Mouse (Mus musculus) retina, embryonic 14.5 days (tissue): Measurements from ENCODE around the gene Sap18b.
"Not testable (repeated sequence)": the region's sequence is repeated elsewhere in the genome, so short reads cannot be mapped to it uniquely, and the experiment has no call there.

Experiments used
- DNase-seq: peaks from one replicate; pipeline ENCODE4 v3.0.0-alpha.2; 2015; ENCODE audit warnings: low spot score

Gene Sap18b

GRCm38 (mm10) chr8:95822096-95822495, 3.0 kb upstream of the Sap18b start:
- DNase-seq: no peak

GRCm38 (mm10) chr8:95822699-95823098, 2.4 kb upstream of the Sap18b start:
- no peak for DNase-seq

- no peak for DNase-seq
Measured at GRCm38 (mm10) chr8:95830144-95830543, 5.0 kb downstream of the Sap18b start.

DNA sequence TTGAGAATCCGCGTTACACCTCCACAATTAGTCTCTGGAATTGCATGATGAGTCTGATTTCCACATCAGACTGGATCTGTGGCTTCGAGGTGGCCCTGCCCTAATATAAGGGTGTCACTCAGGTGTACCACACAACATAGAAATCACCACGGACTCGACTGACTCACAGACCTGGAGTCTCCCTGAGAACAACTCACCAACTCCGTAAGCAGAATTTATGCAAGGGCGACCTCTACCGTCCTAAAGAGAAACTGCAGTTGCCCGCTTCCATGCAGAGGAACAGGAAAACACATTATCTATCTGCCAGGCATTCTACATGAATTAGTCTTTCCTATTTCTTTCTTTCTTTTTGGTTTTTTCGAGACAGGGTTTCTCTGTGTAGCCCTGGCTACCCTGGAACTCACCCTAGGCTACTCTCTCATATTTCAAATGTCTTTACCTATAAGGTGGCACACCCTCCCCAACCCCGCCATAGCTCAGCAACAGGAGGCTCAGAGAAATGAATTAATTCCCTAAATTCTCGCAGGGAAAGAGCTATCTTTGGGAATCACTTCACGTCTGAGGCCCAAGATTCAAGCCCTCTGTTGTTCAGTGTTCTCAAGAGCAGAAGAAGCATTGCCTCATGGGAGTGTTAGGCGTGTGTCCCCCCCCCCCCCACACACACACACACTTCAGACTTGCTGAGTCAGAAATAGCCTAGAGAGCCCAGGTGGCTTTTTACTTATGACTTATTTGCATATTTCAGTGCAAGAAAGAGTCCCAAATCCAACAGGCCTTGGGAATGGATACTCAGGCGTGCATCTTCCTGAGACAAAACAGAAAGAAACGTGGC, 7.7 kb downstream of the Sap18b start:
- DNase-seq: peak; percentile 94

DNA sequence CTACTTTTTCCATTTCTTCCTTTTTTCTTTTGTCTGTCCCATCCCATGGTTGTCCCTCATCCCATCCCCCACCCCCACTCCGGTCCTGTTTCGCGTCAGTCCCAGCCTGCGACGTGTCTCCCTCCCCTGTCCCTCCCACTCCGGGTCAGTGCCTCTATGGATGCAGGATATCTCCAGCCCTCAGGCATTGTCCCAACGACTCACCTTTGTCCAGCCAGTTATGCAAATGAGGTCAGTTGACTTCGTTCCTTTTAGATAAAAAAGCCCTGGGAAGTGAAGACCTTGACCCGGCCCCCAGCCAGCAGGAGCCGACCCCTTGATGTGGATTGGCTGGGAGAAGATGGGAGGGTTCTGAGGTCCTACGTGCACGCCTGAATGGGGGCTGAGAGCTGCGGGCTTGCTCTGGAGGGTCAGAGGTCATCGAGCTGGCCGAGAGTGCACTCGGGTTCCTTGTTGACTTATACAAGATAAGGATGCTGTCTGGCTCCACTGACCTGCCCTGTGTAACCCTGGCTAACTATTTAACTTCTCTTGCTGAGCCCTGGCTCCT, 8.4 kb downstream of the Sap18b start:
- DNase-seq: peak; percentile 51

DNA sequence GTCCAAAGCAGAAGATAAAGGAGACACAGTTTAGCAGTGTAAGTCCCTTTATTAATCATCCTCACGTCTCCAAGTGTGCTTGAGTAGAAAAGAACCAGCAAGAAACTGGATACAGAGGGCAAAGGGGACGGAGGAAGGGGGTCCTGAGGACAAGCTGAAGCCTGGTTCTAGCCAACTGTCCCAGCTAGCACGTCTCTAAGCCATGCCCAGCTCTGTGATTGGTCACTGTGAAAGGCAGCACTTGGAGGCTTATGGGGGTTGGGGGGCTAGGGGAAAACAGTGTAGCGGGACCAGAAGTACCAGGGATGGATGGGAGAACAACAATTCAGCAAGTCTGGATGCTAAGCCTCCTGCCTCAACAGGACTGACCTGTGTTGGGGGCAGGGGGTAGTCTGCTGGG, 10.7 kb downstream of the Sap18b start:
- no peak for DNase-seq

GRCm38 (mm10) chr8:95837266-95837665, 12.1 kb downstream of the Sap18b start:
- no peak for DNase-seq

- DNase-seq: no peak
Measured at GRCm38 (mm10) chr8:95839289-95839688, 14.1 kb downstream of the Sap18b start.

DNA sequence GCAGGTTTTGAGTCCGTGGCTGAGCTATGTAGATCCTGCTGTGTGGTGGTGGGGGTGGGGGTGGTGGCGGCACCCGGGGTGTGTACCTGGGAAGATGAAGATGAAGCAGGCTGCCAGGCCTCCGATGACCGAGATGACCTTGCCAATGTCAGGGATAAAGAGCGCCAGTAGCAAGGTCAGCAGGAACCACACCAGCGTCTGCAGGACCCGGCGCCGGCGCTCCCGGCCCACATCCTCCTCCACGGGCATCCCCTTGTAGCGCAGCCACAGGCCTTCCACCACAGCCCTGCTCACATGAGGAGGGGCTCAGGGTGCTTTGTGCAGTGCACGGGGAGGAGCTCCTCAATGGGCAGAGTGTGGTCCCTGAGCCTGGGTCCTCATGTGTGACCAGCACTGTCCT, 16.3 kb downstream of the Sap18b start:
- DNase-seq: no peak

- no peak for DNase-seq
Measured at GRCm38 (mm10) chr8:95843968-95844367, 18.8 kb downstream of the Sap18b start.

- no peak for DNase-seq
Measured at GRCm38 (mm10) chr8:95845026-95845425, 19.9 kb downstream of the Sap18b start.

DNA sequence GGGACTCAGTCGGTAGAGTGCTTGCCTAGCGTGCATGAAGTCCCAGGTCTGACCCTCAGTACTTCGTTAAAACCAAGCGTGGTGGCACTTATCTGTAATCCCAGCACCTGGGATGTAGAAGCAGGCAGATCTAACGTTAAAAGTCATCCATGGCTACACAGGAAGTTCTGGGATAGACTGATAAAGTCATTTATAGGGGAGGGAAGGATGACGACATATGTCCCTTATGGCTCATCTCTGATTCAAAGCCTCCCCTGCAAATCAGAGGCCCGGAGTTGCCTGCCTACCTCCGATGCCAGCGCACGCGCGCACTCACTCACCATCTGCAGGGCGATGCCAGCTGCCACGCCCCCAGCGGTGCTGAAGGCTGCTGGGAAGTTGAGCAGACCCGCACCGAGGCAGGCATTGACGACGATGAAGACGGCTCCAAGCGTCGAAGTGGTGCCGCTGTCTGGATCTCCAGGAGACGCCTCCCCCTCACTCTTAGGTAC, 23.0 kb downstream of the Sap18b start:
- no peak for DNase-seq

DNA sequence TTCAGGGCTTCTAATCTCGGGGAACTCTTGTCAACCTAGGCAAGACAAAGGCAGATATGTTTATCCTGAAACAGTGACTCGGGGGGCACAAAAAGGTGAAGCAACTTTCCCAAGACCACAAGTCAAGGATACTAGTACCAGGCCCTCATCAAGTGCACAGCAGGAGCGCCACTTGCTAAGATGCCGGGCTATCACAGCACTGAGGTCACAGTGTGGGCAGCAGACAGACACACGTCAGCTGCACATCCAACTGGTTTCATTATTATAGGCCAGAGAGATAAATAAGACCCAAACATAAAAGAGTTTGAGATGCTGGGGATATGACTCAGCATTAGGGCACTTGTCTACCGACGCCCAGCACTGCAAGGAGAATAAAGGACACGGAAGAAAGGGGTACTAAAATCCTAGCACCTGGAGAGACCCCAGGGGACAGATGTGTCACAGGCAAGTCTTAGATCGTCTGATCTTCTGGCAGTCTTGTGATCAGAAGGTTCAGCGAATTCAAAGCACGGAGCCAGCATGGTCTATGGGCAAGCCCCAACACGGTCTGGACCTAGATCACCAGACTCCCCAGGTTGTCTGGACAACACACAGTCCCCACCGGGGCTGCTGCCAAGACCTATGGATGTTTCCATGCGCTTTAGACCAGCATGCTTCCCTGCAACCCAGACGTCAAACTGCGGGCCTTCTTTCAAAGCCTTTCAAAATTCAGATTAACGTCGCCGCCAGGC, 23.8 kb downstream of the Sap18b start:
- no peak for DNase-seq

DNA sequence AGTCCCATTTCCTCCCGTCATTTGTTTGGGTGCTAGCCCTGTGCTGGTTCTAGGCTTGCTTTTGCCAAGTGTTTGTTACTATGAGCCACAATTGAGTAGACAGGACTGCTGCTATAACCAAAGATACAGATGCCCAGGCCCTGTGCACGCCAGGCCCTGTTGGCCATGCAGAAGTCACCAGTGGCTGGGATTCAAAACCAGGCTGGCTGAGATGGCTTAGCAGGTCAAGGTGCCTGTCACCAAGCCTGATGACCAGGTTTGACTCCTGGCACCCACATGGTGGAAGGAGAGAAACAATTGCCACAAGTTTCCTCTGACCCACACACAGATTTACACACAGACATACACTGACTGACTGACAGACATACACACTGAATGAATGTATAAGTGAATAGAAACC, 25.2 kb downstream of the Sap18b start:
- no peak for DNase-seq

DNA sequence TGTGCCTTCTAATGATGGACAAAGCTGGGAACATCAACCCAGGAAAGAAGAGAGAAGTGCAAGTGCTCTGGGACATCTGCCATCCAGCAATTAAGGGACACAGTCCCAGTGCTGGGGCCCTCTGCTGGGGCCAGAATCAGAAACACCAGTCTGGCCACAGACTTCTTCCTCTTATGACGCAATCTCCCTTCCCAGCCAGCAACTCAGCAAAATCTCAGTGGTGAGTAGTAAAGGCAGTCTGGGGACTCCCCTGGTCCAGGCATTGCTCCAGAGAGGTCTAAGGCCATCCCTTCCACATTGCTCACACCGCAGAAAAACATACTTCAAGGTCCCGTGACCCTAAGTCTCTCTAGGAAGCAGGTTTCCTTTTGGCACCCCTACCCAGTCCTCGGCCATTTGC, 27.1 kb downstream of the Sap18b start:
- DNase-seq: no peak

GRCm38 (mm10) chr8:95853102-95853843, 28.1 kb downstream of the Sap18b start, which contains the start of gene Slc38a7:
Gene Slc38a7 (minus strand): TSS chr8:95853539.
- DNase-seq: peak; percentile 87

DNA sequence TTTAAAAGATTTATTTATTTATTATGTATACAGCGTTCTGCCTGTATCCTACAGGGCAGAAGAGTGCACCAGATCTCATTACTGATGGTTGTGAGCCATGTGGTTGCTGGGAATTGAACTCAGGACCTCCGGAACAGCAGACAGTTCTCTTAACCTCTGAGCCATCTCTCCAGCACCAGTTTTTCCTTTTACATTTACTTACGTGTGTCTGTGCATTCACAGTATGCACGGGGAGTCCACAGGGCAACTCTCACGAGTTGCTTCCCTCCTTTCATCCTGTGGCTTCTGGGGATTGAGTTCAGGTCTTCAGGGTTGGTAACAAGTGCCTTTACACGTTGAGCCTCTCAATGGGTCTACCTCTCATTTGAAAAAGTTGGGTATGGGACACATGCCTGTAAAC, 29.0 kb downstream of the Sap18b start:
- no peak for DNase-seq

DNA sequence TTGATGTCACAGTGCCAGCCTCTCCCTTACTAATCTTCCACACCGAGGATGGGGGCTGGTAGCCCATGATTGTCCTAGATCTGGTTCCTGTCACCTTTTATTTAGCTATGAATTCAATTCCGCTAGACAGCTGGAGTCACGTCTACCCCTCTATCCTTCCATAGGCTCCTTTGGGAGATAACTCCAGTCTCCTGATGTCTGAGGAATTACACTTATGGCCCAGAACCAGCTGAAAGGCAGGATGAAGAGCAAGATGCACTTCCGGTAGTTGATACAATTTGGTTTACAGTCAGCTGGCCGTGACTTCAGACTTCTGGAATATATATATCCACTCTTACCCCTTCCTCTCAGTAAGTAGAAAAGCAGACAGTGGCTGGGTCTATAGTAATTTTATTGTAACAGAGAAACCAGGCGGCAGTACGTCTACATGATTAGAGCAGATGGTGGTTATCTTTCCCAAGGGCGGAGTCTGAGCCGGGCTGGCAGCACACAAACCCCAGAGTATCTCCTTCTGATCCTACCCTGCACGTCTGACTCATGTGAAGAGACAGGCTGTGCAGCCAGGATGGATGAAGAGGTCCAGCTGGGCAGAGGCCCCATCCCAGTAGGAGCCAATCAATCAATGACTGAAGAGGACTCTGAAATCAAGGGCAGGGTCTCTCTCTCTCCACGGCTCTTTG, 38.8 kb downstream of the Sap18b start:
- not testable (repeated sequence) for DNase-seq

DNA sequence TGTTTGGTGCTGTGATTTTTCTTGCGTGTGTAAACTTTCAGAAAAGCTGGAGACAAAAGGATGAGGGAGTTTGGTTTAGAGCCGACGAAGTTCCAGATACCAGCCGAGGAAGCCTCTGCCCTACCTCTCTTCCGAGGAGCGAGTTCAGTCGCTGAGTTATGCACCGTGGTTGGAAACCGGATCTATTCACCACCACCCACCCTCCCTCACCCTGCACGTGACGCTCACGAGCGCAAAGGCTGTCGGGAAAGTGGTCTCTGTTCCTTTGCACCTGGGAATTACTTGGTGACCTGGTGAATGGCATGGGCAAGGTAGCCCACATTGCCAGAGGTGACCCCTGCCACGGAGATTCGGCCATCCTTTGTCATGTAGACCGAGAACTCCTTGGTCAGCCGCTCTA, 39.7 kb downstream of the Sap18b start:
- DNase-seq: not testable (repeated sequence)

DNA sequence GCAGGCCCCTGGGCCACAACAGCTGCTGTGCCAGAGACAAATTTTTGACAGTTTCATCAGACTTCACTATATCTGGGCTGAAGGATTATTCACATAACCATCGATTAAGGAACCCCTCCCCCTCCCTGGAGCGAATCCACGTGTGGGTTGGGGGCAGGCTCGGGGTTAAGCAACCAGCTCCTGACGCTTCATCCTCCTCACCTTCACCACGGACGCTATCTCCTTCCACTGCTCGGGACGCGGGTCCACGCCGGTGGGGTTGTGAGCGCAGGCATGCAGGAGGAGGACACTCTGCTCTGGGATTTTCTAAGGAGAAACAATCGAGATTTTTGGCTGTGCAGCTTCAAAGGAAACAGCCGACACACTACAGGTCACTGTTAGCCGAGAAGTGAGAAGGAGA, 46.5 kb downstream of the Sap18b start:
- no peak for DNase-seq

GRCm38 (mm10) chr8:95875270-95875669, 50.1 kb downstream of the Sap18b start:
- no peak for DNase-seq
